Mouse (Mus musculus): ENCODE results near the gene Ptbp1.

- no peak for TF ChIP-seq POLR2A (IDR thresholded peaks at IDR 0.05; ENCODE audit: low read depth, low read length)
- no peak for TF ChIP-seq CTCF (IDR thresholded peaks at IDR 0.05; ENCODE audit: extremely low read depth, insufficient read length, insufficient replicate concordance, low read depth, low read length)
Measured at GRCm38 (mm10) chr10:79838151-79838550, 16.1 kb upstream of the Ptbp1 start.
